Mouse (Mus musculus): ENCODE measurements around the gene Hnrnpu.
A peak's percentile ranks its signal among the peaks of the same experiment; 100 is the strongest.
"Not testable (repeated sequence)": the region's sequence is repeated elsewhere in the genome, so short reads cannot be mapped to it uniquely, and the experiment has no call there.

The Hnrnpu gene

GRCm38 (mm10) chr1:178337551-178338317, at the start of gene Hnrnpu:
Gene Hnrnpu, minus strand, starts transcription at chr1:178337797.
- peak; percentile 92 to 98 for DNase-seq (ENCODE audit: low spot score in 2 of 2)

- no peak for DNase-seq (ENCODE audit: low spot score in 2 of 2)
Measured at GRCm38 (mm10) chr1:178382165-178382564, 44.6 kb upstream of the Hnrnpu start.

DNA sequence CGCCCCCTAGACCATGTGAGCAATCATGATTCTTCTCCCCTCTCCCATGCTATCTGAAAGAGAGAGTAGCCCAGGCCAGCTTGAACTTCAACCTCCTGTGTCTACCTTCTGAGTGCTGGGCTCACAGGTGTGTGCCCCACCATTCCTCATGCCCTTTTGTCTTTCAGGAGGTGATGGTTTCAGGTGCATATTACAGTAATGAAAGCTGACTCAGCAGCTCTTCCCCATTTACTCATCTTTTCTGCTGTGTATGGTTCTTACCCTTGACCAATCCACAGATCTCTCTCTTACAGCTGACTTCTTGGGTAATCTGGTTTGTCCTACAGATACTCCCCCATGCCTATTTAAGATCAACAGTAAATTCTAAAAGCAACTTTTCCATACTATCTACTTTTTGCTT, 41.6 kb upstream of the Hnrnpu start:
- no peak for DNase-seq (ENCODE audit: low spot score in 2 of 2)

DNA sequence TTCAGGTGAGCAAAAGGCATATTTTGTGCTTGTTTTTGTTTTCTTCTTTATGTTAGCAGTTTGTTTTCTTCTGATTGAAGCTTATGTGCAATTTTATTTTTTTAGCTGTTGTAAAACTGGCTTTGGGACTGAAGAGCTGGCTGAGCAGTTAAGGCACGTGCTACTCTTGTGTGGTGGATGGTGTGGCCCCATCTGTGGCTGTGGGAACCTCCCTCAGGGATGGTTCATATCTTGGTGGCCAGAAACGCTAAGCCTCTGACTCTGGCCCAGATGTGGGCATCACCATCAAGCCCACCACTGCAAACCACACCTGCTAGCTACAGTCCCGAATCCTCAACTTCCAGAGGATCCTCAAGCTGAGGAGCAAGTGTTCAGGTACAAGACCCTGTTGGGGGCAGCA, 40.5 kb upstream of the Hnrnpu start:
- DNase-seq (ENCODE audit: low spot score in 2 of 2): no peak

DNA sequence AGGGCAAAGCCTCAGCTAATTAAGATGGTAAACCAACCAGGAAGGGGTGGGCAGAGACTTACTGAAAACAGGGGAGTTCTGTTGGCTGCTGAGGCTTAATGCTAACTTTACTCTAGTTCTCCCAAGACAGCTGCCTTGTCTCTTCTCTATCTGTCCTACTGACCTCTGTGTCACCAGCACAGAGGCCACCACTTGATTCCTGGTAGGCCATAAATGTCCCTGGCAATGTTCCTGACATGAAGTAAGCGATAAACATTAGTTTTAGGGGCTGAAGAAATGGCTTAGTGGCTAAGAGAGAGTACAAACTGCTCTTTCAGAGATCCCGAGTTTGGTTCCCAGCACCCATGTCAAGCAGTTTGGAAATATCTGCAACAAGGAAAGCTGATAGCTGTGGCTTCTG, 39.3 kb upstream of the Hnrnpu start:
- no peak for DNase-seq (ENCODE audit: low spot score in 2 of 2)

- no peak for DNase-seq (ENCODE audit: low spot score in 2 of 2)
Measured at GRCm38 (mm10) chr1:178376061-178376460, 38.5 kb upstream of the Hnrnpu start.

- no peak for DNase-seq (ENCODE audit: low spot score in 2 of 2)
Measured at GRCm38 (mm10) chr1:178375381-178375780, 37.8 kb upstream of the Hnrnpu start.

GRCm38 (mm10) chr1:178372681-178373080, 35.1 kb upstream of the Hnrnpu start:
- no peak for DNase-seq (ENCODE audit: low spot score in 2 of 2)

DNA sequence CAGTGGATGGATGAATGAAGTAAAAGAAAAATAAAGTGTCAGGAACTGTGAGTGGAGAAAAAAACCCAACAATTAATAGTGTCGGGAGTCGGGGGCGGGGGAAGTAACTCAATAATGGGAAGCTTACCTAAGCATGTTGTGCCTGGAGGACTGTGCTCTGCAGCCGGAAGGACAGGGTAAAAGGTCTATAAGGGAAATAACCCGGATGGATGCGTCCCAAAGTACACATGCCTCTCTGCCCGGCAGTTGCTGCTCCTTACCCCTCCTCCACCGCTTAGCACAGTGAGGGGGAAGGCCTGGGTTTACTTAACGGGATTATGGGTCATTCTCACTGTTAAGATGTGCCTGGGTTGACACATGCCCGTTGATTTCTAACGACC, 31.7 kb upstream of the Hnrnpu start:
- peak in 1 of 2 experiments; percentile 24 for DNase-seq (ENCODE audit: low spot score in 2 of 2)

- DNase-seq (ENCODE audit: low spot score in 2 of 2): peak; percentile 67 to 87
Measured at GRCm38 (mm10) chr1:178368548-178369271, 31.1 kb upstream of the Hnrnpu start.

DNA sequence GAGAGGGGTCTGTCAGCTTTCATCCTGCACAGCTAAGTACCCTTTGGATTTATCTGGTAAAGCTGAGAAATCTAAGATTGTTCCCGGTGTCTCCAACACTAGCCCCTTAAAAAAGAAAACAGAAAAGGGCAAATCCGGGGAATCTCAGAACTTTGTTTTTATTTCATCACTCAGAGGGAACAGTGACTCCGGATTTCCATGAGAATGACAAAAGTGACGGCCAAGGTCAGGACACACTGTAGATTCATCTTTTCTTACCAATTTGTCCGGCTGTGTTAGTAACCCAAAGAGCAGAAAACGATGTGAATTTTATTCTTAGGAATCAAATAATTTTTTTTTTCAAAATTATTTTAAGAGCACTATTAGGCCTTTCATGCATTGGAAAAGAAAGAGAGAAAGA, 30.5 kb upstream of the Hnrnpu start:
- no peak for DNase-seq (ENCODE audit: low spot score in 2 of 2)

DNA sequence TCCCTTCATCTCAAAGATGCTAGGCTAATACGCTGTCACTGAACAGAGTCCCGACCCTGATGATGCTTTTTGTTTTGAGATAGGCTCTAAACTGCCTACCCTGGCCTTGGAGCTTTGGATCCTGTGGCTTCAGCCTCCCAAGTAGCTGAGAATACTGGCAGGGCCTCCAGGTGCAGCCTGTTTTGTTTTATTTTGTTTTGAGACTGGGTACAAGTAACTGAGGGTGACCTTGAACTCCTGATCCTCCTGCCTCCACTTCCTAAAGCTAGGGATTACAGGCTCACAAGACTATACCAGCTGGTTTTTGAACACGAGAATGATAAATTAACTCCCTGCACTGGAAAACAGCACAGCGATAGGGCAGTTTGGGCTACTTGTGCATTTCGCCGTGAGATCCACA, 27.6 kb upstream of the Hnrnpu start:
- no peak for DNase-seq (ENCODE audit: low spot score in 2 of 2)

DNA sequence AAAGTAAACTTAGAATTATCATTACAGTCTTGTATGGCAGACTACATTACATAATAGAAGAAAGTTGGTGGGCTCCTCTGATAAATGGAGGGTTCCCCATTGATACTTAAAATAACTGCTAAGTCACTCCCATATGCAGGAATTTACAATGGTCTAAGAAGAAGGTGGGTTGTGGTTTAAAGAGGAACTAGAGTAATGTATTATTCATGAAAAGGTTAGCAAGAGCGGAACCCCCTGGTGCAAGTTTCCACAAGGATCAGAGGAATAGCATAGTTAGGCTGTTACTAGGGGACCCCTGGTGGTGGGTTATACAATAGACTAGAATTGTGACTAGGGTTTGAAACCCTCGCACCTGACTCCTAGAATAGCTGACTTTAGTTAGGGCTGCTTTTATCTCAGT, 23.1 kb upstream of the Hnrnpu start:
- no peak for DNase-seq (ENCODE audit: low spot score in 2 of 2)

- no peak for DNase-seq (ENCODE audit: low spot score in 2 of 2)
Measured at GRCm38 (mm10) chr1:178360264-178360663, 22.7 kb upstream of the Hnrnpu start.

DNA sequence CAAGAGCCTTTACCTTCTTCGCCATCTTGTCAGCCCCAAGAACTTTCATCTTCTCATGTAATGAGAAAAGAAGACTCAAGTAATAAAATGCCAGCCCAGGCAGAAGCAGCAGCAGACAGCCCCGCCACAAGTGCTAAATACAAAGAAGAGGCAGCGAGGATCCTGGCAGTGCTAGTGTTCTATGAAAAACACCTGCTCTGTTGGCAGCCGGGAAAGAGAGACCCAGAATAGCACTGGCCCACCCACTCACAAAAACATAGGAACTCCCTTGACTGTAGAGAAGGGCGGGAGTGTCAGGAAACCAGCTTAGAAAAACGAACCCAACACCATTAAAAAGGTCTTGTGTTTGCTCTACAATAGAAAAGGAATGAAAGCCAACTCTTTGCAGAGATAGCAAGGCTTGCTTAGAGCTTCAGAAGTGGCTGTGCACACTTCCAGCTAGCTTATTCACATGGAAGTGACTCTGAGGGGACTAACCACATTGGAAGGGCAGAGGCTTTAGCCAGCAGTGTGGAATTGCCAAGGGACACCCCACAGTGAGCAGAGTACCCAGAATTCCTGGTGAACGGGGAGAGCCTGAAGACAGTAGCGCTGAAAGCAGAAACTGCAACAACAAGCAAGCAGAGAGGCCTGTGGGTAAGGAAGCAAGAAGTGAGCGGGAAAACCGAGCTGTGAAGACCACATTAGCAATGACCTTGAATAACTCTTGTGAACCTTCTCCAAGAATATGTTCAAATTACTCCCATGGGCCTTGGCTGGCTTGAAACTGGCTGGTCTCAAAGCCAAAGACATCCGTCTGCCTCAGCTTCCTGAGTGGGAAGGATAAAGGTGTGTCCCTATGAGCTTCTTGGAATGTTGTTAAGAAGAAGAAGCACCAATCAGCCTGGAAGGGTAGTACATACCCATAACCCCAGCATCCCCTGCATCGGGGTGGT, 20.4 kb upstream of the Hnrnpu start:
- no peak for DNase-seq (ENCODE audit: low spot score in 2 of 2)

GRCm38 (mm10) chr1:178354576-178354975, 17.0 kb upstream of the Hnrnpu start:
- no peak for DNase-seq (ENCODE audit: low spot score in 2 of 2)

GRCm38 (mm10) chr1:178351643-178352042, 14.0 kb upstream of the Hnrnpu start:
- no peak for DNase-seq (ENCODE audit: low spot score in 2 of 2)

GRCm38 (mm10) chr1:178350792-178351191, 13.2 kb upstream of the Hnrnpu start:
- DNase-seq (ENCODE audit: low spot score in 2 of 2): no peak

DNA sequence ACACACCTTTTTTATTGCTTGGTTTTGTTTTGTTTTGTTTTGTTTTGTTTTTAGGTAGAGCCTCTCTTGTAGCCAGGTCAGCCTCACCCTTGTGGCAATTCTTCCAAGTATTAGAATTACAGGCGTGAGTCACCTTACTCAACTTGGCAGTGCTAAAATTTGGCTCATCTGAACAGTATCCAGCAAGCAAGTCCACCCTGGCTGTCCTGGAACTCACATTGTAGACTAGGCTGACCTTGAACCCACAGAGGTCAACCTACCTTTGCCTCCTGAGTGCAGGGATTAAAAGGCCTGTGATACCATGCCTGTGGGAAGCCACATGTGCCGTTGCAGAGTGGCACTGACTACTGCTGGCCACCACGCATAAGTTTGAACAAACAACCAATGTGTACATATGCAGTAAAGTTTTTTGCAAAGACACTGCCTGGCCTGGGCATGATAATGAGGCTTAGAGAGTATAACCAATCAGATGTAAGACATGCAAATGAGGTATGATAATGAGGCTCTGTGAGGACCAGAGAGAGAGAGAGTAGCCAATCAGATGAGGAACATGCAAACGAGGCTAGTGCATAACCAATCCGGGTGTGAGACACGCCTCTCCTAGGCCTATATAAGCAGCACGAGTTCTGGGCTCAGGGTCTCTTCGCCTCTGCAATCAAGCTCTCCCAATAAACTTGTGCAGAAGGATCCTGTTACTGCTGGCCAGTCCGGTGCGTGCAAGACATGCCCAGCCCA, 6.6 kb upstream of the Hnrnpu start:
- not testable (repeated sequence) for DNase-seq (ENCODE audit: low spot score in 2 of 2)

GRCm38 (mm10) chr1:178342612-178343011, 5.0 kb upstream of the Hnrnpu start:
- DNase-seq (ENCODE audit: low spot score in 2 of 2): no peak

DNA sequence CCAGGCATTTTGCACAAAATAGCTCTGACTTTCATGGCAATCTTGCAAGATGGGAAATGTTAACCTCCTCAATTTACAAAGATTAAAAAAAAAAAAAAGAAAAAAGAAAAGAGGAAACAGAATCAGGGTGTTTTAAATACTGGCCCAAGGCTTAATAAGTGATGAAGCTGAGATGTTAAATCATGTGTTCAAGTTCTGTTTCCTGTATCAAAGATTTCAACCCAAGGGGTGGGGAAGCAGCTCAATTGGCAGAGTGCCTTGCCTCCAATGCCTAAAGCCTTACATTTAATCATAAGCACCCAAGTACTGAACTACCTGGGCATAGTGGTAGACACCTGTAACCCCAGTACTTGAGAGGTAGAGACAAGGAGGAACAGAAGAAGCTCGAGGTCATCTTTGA, 4.5 kb upstream of the Hnrnpu start:
- no peak for DNase-seq (ENCODE audit: low spot score in 2 of 2)
